Mouse (Mus musculus): ENCODE results near the gene Auts2. TPM values are rescaled to one million over a fixed set of nuclear protein-coding genes. Genes with fewer than 3 reads are reported as not detected.

Auts2 gene
- polyA plus RNA-seq, 1 experiment = 0.55 TPM

- Histone ChIP-seq H3K4me1 (ENCODE audit: control insufficient read depth, insufficient read depth, low read length) (no peaks in the 10 kb centered on the region), H3K27ac (ENCODE audit: insufficient read depth, low read depth, low read length) (no peak overlapping the region), H3K4me3 (ENCODE audit: insufficient read depth, low read length) (no peak overlapping the region)
- TF ChIP-seq POLR2A (IDR thresholded peaks at IDR 0.05; ENCODE audit: borderline replicate concordance, low read depth, low read length) (no peak), CTCF (IDR thresholded peaks at IDR 0.05; ENCODE audit: low read depth, low read length) (no peak)
Measured at GRCm38 (mm10) chr5:131458700-131459099, 1084.4 kb downstream of the Auts2 start.

DNA sequence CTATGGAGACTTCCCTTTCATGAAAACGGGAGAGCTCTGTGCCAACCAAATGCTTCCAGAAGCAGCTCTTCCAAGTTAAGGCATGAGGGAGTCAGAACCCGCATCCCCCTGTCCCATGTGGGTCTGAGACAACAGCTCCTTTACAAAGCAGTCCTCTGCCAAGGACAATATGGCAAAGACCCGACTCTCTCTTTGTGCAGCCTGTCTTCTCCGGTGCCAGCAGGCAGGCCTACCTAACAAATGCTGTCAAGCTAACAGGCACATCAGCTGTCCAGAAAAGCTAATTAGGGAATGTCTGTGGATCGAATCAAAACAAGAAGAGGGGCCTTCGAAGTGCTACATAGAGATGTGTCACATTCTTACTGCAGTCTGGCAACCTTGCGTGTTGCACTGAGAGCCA, 1085.1 kb downstream of the Auts2 start:
- no peak overlapping the region for H3K27ac ChIP-seq (ENCODE audit: insufficient read depth, low read depth, low read length)
- H3K4me1 ChIP-seq (ENCODE audit: control insufficient read depth, insufficient read depth, low read length) = no peaks in the 10 kb centered on the region
- TF ChIP-seq CTCF (IDR thresholded peaks at IDR 0.05; ENCODE audit: low read depth, low read length) = no peak
- TF ChIP-seq POLR2A (IDR thresholded peaks at IDR 0.05; ENCODE audit: borderline replicate concordance, low read depth, low read length) = no peak
- H3K4me3 ChIP-seq (ENCODE audit: insufficient read depth, low read length) = no peak overlapping the region

DNA sequence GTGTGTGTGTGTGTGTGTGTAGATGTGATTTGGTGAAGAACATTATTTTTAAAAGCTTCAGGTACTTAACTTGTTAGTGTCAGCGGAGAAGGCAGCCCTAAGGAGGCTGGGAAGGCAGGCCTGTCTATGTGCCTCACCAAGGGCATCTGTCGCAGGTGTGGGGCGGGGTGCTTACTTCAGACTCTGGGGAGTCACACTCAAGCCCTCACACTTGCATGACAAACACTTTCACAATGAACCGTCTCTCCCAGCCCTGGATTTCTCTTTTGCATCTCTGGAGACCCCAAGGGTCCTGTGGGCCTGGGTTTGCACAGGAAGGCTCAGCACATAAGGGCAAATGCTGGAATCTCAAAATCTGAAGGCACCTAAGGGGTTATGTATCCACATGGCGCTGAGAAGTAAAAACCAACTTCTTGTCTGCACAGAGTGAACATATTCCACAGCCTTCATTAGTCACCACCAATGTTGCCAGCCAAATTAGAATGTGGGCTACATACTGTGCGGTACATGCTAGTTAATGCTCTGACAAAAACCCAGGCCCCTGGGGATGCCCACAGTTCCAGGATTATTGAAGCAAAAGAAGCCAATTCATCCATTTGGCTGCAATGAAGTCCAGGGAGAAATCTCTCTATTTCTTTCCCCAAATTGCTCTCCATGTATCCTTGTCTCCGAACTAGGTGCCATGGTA, 1093.8 kb downstream of the Auts2 start:
- TF ChIP-seq CTCF (IDR thresholded peaks at IDR 0.05; ENCODE audit: low read depth, low read length) = no peak
- no peak for TF ChIP-seq POLR2A (IDR thresholded peaks at IDR 0.05; ENCODE audit: borderline replicate concordance, low read depth, low read length)
- Histone ChIP-seq H3K4me1 (ENCODE audit: control insufficient read depth, insufficient read depth, low read length) (no peaks in the 10 kb centered on the region), H3K4me3 (ENCODE audit: insufficient read depth, low read length) (no peak overlapping the region), H3K27ac (ENCODE audit: insufficient read depth, low read depth, low read length) (no peak overlapping the region)

DNA sequence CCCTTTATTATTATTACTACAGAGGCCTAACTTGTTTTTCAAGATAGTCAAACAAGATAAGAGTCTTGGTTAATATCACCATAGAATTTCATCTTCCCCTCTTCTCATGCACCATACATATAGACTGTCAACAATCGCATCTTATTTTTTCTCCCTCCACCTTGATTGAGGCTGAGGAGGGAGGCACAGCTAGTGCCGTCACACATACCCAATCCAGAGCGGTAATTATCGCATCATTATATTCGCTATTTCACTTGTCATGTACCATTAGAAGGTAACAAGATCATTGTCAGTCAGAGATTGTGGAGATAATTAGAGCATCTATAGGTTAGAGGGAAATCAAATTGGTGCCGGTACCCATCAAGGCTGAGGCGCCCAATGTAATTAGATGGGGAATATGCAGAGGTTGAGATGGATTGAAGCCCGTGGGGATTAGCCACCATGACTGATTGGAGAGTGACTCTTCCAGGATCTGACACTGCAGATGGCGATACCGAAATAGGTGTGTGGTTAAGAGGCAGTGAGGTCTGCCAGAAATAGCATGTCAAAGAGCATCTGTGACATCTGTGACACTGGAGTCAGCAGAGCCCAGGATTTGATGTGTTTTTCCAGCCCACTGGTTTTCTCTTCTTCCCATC, 1107.8 kb downstream of the Auts2 start:
- Histone ChIP-seq H3K4me1 (ENCODE audit: control insufficient read depth, insufficient read depth, low read length) (no peaks in the 10 kb centered on the region), H3K27ac (ENCODE audit: insufficient read depth, low read depth, low read length) (no peak overlapping the region), H3K4me3 (ENCODE audit: insufficient read depth, low read length) (no peak overlapping the region)
- TF ChIP-seq POLR2A (IDR thresholded peaks at IDR 0.05; ENCODE audit: borderline replicate concordance, low read depth, low read length) = no peak
- no peak for TF ChIP-seq CTCF (IDR thresholded peaks at IDR 0.05; ENCODE audit: low read depth, low read length)

DNA sequence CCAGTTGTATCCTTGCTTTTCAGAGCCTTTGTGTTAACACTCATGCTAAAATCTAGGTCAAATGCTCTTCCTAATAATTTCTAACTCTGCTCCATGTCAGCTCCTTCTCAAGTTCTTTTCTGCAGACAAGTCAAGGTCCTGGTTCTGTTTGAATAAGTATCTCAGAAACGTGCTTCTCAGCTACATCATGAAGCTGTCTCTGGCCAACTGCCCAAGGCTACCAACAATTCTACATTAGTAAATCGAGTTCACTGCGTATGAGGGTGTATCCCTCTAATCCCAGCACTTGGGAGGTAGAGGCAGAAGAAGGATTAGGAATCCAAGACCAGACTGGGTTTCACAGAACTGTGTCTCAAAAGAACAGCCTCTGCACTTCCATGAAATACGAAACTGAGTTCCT, 1109.9 kb downstream of the Auts2 start:
- Histone ChIP-seq H3K4me1 (ENCODE audit: control insufficient read depth, insufficient read depth, low read length) (no peaks in the 10 kb centered on the region), H3K4me3 (ENCODE audit: insufficient read depth, low read length) (no peak overlapping the region), H3K27ac (ENCODE audit: insufficient read depth, low read depth, low read length) (no peak overlapping the region)
- no peak for TF ChIP-seq POLR2A (IDR thresholded peaks at IDR 0.05; ENCODE audit: borderline replicate concordance, low read depth, low read length)
- TF ChIP-seq CTCF (IDR thresholded peaks at IDR 0.05; ENCODE audit: low read depth, low read length) = no peak

DNA sequence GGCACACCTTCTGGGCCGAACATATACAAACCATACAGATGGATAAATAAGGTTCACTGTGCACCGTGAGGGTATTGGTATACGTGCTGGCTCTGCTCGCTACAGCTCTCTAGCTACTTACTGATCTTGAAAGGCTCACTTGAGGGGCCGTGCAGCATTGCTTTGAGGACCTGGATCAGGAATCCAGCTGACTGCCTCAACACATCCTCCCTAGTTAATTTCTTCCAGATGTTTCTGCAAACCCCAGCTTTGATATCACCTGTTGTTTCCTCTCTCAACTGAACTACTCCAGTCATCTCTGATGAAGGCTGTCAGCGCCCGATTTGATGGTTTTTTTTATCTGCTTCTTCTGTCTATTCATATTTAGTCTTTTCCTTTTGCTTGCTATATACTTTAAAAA, 1111.2 kb downstream of the Auts2 start:
- no peak overlapping the region for H3K4me3 ChIP-seq (ENCODE audit: insufficient read depth, low read length)
- no peak for TF ChIP-seq CTCF (IDR thresholded peaks at IDR 0.05; ENCODE audit: low read depth, low read length)
- no peak for TF ChIP-seq POLR2A (IDR thresholded peaks at IDR 0.05; ENCODE audit: borderline replicate concordance, low read depth, low read length)
- no peak overlapping the region for H3K27ac ChIP-seq (ENCODE audit: insufficient read depth, low read depth, low read length)
- H3K4me1 ChIP-seq (ENCODE audit: control insufficient read depth, insufficient read depth, low read length) = no peaks in the 10 kb centered on the region

GRCm38 (mm10) chr5:131430109-131430508, 1113.0 kb downstream of the Auts2 start:
- no peak overlapping the region for H3K27ac ChIP-seq (ENCODE audit: insufficient read depth, low read depth, low read length)
- no peaks in the 10 kb centered on the region for H3K4me1 ChIP-seq (ENCODE audit: control insufficient read depth, insufficient read depth, low read length)
- H3K4me3 ChIP-seq (ENCODE audit: insufficient read depth, low read length) = no peak overlapping the region
- TF ChIP-seq CTCF (IDR thresholded peaks at IDR 0.05; ENCODE audit: low read depth, low read length) = peak; percentile 20; the same call in 1 of the 2 replicates
- no peak for TF ChIP-seq POLR2A (IDR thresholded peaks at IDR 0.05; ENCODE audit: borderline replicate concordance, low read depth, low read length)

DNA sequence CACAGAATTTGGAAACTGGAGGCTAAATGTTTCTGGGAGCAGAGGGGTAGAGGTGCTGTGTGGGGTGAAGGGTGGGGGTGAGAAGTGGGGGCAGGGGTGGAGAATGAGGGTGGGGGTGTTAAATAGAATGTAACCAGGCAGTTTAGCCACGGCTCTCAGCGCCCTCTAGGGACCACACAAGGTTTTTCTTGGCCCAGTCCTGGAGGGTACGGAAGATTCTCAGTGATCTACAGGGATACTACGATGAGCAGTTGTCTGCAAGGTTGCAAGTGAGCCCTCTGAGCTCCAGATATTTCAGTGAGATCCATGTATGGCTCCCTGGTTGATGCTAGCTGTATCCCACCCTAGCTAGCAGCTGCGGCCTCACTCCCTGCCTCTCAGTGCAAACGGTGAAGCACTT, 1113.6 kb downstream of the Auts2 start:
- H3K4me3 ChIP-seq (ENCODE audit: insufficient read depth, low read length) = no peak overlapping the region
- no peak for TF ChIP-seq CTCF (IDR thresholded peaks at IDR 0.05; ENCODE audit: low read depth, low read length)
- TF ChIP-seq POLR2A (IDR thresholded peaks at IDR 0.05; ENCODE audit: borderline replicate concordance, low read depth, low read length) = no peak
- H3K4me1 ChIP-seq (ENCODE audit: control insufficient read depth, insufficient read depth, low read length) = no peaks in the 10 kb centered on the region
- no peak overlapping the region for H3K27ac ChIP-seq (ENCODE audit: insufficient read depth, low read depth, low read length)

GRCm38 (mm10) chr5:131427734-131428413, 1115.3 kb downstream of the Auts2 start:
- no peak overlapping the region for H3K27ac ChIP-seq (ENCODE audit: insufficient read depth, low read depth, low read length)
- no peak overlapping the region for H3K4me3 ChIP-seq (ENCODE audit: insufficient read depth, low read length)
- TF ChIP-seq POLR2A (IDR thresholded peaks at IDR 0.05; ENCODE audit: borderline replicate concordance, low read depth, low read length) (no peak), CTCF (IDR thresholded peaks at IDR 0.05; ENCODE audit: low read depth, low read length) (peak; percentile 58)
- no peaks in the 10 kb centered on the region for H3K4me1 ChIP-seq (ENCODE audit: control insufficient read depth, insufficient read depth, low read length)

- TF ChIP-seq CTCF (IDR thresholded peaks at IDR 0.05; ENCODE audit: low read depth, low read length) = no peak
- TF ChIP-seq POLR2A (IDR thresholded peaks at IDR 0.05; ENCODE audit: borderline replicate concordance, low read depth, low read length) = no peak
- no peaks in the 10 kb centered on the region for H3K4me1 ChIP-seq (ENCODE audit: control insufficient read depth, insufficient read depth, low read length)
Measured at GRCm38 (mm10) chr5:131422737-131423136, 1120.4 kb downstream of the Auts2 start.

More at GRCm38 (mm10) chr5:131422737-131423136, 1120.4 kb downstream of the Auts2 start:
- no peak overlapping the region for H3K4me3 ChIP-seq (ENCODE audit: insufficient read depth, low read length)
- no peak overlapping the region for H3K27ac ChIP-seq (ENCODE audit: insufficient read depth, low read depth, low read length)

All from bone marrow macrophage, adult 2 months (primary cell).